Mouse (Mus musculus) kidney, embryonic 14.5 days (tissue): ENCODE results near the gene Abhd18. TPM values are rescaled to one million over a fixed set of nuclear protein-coding genes. Genes with fewer than 3 reads are reported as not detected.
"Not testable (repeated sequence)": the region's sequence is repeated elsewhere in the genome, so short reads cannot be mapped to it uniquely, and the experiment has no call there.

Experiments used
- ATAC-seq: fragments of 200-750 bp; cut with Nextera tagmentation; 2 replicates; pipeline ENCODE4 v1.8.0; 2017; ENCODE audit warnings: moderate number of reproducible peaks, mild to moderate bottlenecking, moderate TSS enrichment, moderate library complexity; ENCODE audit not compliant: low FRiP score, low TSS enrichment
- H3K27ac ChIP-seq: fragments of 300-500 bp; sonication (generic); 2 replicates; pipeline ENCODE4 v1.5.1; 2014; ENCODE audit warnings: low read depth, mild to moderate bottlenecking, low read length, moderate library complexity, mixed read lengths
- H3K27me3 ChIP-seq: fragments of 300-500 bp; sonication (generic); 2 replicates; pipeline ENCODE4 v1.6.1; 2014; ENCODE audit warnings: mild to moderate bottlenecking, low read length; ENCODE audit not compliant: control insufficient read depth, insufficient read depth
- H3K36me3 ChIP-seq: fragments of 300-500 bp; sonication (generic); 2 replicates; pipeline ENCODE4 v1.6.1; 2014; ENCODE audit warnings: low read length, mixed read lengths; ENCODE audit not compliant: control insufficient read depth, insufficient read depth
- H3K4me1 ChIP-seq: fragments of 300-500 bp; sonication (generic); 2 replicates; pipeline ENCODE4 v1.6.1; 2014; ENCODE audit warnings: low read length, mixed read lengths; ENCODE audit not compliant: control insufficient read depth, insufficient read depth
- H3K4me2 ChIP-seq: fragments of 300-500 bp; sonication (generic); replicated peaks from 2 replicates; pipeline ENCODE4 v1.6.1; 2014; ENCODE audit warnings: low read depth, mild to moderate bottlenecking, low read length
- H3K4me3 ChIP-seq: fragments of 300-500 bp; sonication (generic); 2 replicates; pipeline ENCODE4 v1.5.1; 2014; ENCODE audit warnings: mild to moderate bottlenecking, low read length
- H3K9ac ChIP-seq: fragments of 300-500 bp; sonication (generic); 2 replicates; pipeline ENCODE4 v1.6.1; 2014; ENCODE audit warnings: low read depth, mild to moderate bottlenecking, low read length, moderate library complexity
- H3K9me3 ChIP-seq: fragments of 300-500 bp; sonication (generic); 2 replicates; pipeline ENCODE4 v1.6.1; 2016; ENCODE audit warnings: low read length; ENCODE audit not compliant: control insufficient read depth
- WGBS: fragments of 180-500 bp; shearing (Covaris S2); extraction: QIAGEN DNeasy Blood & Tissue Kit; methylation state at CpG from one replicate; pipeline ENCODE4 v1.1.7; 2014; 5-methylcytosine and 5-hydroxymethylcytosine counted together
- polyA plus RNA-seq: library from polyadenylated mRNA; unstranded; fragments of >200 nt; fragmentation: Nextera tagmentation; extraction: Ambion mirVana; gene quantifications from 2 replicates; pipeline ENCODE4 v1.2.1, GENCODE M21; 2014

The Abhd18 gene
- polyA plus RNA-seq: 6.0 and 6.1 TPM in 2 replicates

DNA sequence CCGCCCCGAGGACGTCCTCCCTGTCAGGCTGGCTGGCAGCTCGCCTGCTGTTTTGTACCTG lies at the start of gene Abhd18:
TSS of gene Abhd18 (plus strand) at position 14 of the 61 bp plus-strand sequence.
- not testable (repeated sequence) for H3K36me3 ChIP-seq, H3K9me3 ChIP-seq, ATAC-seq, H3K4me1 ChIP-seq, H3K27me3 ChIP-seq
- peak within 1 kb of the TSS; percentile 52 for H3K9ac ChIP-seq
- no CpG with 5 or more reads among the region's 4 CpGs for WGBS
- peak within 1 kb of the TSS; percentile 62; the same call in 1 of the 2 replicates for H3K27ac ChIP-seq
- peak within 1 kb of the TSS; percentile 45 for H3K4me3 ChIP-seq
- H3K4me2 ChIP-seq: peak within 1 kb of the TSS; percentile 59

DNA sequence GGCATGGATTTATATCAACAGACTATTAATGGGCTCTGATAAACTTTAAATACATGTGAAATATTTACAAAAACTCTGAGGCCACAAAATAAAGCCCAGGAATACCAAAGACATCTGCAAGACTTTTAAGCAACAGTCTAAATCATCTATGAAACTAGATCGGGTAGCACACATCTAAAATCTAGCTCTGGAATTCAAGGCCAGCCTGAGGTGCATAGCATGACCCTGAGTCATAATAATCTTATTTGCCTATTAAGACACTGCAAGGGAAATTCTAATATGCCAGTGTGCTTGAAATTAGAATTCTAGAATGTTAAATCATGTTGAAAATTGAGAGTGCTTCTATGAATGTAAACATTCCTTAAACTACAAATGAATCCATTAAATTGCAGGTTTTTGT lies 48.7 kb upstream of the Abhd18 start:
- no peaks in the 10 kb centered on the region for H3K27me3 ChIP-seq
- 78% methylated on average over 1 of the region's 1 CpGs for WGBS
- no peaks in the 10 kb centered on the region for H3K9me3 ChIP-seq
- no peak for ATAC-seq
- H3K4me1 ChIP-seq: peaks cover 9% of the 10 kb centered on the region
- no peak overlapping the region for H3K27ac ChIP-seq
- H3K4me3 ChIP-seq: no peak overlapping the region
- H3K36me3 ChIP-seq: peaks cover 12% of the 10 kb centered on the region
- H3K4me2 ChIP-seq: no peak overlapping the region
- H3K9ac ChIP-seq: no peak overlapping the region

DNA sequence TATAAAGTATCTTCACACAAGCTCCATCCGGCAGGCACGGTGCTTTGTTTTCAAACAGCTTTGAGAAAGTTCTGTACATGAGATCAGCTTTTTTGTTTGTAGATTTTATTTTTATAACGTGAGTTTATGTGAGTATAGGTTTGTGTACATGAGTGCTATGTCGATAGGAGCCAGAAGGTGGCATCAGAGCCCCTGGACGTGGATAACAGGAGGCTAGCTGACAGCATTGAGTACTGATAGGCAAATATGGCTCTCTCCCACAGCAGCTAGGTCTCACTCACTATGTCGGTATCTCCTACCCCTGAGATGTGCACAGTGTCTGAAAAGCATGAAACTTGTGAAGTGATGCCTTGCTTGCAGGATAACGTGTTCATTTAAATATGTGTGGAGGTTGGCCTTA lies 48.3 kb upstream of the Abhd18 start:
- Histone ChIP-seq H3K9ac (no peak overlapping the region), H3K4me3 (no peak overlapping the region), H3K9me3 (no peaks in the 10 kb centered on the region), H3K27ac (no peak overlapping the region), H3K27me3 (no peaks in the 10 kb centered on the region), H3K4me2 (no peak overlapping the region), H3K36me3 (peaks cover 12% of the 10 kb centered on the region), H3K4me1 (peaks cover 9% of the 10 kb centered on the region)
- 38% methylated on average over 7 of the region's 7 CpGs for WGBS
- no peak for ATAC-seq

DNA sequence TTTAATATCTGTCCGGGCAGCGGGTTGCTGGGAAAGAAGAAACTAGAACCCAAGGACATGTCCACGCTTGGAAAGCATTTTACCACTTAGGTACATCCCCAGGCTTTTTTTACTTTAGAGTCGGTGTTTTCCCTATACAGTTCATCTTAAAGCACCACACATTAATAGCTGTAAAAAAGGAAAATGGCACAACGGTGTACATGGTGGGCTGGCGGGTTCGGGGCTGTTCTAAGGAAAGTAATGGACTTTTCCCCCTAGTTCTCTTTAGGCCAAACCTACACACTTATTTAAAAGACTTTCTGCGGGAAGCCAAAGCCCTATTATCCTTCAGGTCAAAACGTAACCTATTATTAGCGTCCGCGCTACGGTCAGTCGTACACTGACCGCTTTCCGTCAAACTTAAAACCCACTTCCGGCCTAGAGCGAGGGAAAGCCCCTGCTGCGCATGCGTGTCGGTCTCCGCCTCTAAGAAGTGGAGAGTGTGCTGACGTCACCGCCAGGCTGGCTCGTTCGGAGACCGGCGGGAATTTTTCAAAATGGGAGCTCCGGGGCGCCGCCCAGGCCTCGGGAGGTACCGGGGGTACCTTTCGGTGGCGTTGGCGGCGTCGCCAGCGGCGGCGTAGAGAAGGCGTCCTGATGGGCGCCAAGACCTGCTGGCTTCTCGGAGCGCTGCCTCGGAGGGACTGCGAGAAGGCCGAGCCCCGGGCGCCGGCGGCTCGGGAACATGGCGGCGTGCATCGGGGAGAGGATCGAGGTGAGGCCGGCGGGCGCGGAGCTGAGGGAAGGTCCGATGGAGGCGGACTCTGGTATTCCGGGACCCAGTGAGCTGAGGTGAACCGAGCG lies 47.0 kb upstream of the Abhd18 start, which contains the start of gene Plk4:
TSS of gene Plk4 (plus strand) at position 490 of the 843 bp plus-strand sequence.
- Histone ChIP-seq H3K9ac (peak within 1 kb of the TSS; percentile 93), H3K36me3 (peaks cover 15% of the 10 kb centered on the region), H3K27ac (peak within 1 kb of the TSS; percentile 78), H3K9me3 (no peaks in the 10 kb centered on the region), H3K4me3 (peak within 1 kb of the TSS; percentile 93), H3K4me1 (peaks cover 9% of the 10 kb centered on the region), H3K4me2 (peak within 1 kb of the TSS; percentile 71), H3K27me3 (no peaks in the 10 kb centered on the region)
- ATAC-seq: peak; percentile 99
- WGBS: 3% methylated on average over 66 of the region's 66 CpGs

DNA sequence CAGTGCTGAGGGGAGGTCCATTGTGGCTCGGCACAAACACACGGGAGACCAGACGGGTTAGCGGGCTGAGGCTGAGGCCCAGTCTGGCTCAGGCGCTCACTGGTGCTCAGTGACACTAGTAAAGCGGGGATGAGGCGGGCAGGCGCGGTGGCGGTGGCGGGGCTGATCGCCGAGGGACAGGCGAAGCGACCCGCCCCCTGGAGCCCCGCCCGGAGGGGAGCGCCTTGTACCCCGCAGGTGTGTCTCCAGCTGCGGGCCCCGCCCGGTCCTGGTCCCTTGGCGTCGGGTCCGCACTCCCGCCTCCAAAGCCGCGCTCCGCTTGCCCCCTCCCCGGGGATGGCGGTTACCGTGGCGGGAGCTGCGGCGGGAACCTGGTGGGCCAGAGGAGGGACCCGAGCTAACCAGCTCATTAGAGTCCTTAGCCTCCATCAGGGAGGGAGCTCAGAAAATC lies 46.4 kb upstream of the Abhd18 start:
- ATAC-seq: peak; percentile 85
- Histone ChIP-seq H3K4me1 (peaks cover 9% of the 10 kb centered on the region), H3K9me3 (no peaks in the 10 kb centered on the region), H3K4me2 (peak overlapping the region; percentile 71), H3K9ac (peak overlapping the region; percentile 93), H3K36me3 (peaks cover 21% of the 10 kb centered on the region), H3K27me3 (no peaks in the 10 kb centered on the region), H3K4me3 (peak overlapping the region; percentile 93), H3K27ac (peak overlapping the region; percentile 78)
- WGBS: 1% methylated on average over 22 of the region's 37 CpGs

DNA sequence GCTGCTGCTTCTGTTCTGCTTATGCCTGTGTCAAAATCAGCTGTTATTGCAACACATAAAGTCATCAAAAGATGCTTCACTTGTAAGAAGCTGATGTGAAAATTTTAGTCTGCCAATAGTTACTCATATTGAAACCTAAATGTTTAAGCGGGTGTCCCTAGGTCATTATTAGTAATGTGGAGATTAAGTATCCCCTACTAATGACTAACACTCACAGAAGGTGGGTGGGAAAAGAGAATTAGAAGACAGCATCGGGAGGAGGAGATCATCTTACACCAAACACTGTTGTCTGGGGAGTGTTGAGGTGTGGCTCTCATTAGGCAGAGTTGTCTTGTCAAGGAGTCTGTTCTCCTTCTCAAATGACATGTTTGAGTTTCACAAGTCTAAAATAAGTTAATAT lies 39.9 kb upstream of the Abhd18 start:
- H3K36me3 ChIP-seq: peaks cover 61% of the 10 kb centered on the region
- H3K4me1 ChIP-seq: no peaks in the 10 kb centered on the region
- WGBS: 45% methylated on average over 2 of the region's 2 CpGs
- H3K27me3 ChIP-seq: no peaks in the 10 kb centered on the region
- no peak for ATAC-seq
- no peak overlapping the region for H3K27ac ChIP-seq
- no peak overlapping the region for H3K4me2 ChIP-seq
- H3K9ac ChIP-seq: no peak overlapping the region
- H3K4me3 ChIP-seq: no peak overlapping the region
- no peaks in the 10 kb centered on the region for H3K9me3 ChIP-seq

DNA sequence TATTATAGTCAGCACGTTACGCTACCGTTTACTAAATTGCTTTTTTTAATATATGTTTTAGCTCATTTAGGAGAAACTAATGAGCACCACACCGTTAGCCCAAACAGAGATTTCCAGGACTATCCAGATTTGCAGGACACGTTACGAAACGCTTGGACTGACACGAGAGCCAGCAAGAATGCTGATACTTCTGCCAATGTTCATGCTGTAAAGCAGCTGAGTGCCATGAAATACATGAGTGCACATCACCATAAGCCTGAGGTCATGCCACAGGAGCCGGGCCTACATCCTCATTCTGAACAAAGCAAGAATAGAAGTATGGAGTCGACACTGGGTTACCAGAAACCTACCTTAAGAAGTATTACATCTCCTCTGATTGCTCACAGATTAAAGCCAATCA lies 38.1 kb upstream of the Abhd18 start:
- Histone ChIP-seq H3K4me3 (no peak overlapping the region), H3K27ac (no peak overlapping the region), H3K27me3 (no peaks in the 10 kb centered on the region), H3K4me1 (no peaks in the 10 kb centered on the region), H3K9ac (no peak overlapping the region), H3K4me2 (no peak overlapping the region), H3K36me3 (peaks cover 69% of the 10 kb centered on the region), H3K9me3 (no peaks in the 10 kb centered on the region)
- no peak for ATAC-seq
- WGBS: 96% methylated on average over 10 of the region's 10 CpGs

DNA sequence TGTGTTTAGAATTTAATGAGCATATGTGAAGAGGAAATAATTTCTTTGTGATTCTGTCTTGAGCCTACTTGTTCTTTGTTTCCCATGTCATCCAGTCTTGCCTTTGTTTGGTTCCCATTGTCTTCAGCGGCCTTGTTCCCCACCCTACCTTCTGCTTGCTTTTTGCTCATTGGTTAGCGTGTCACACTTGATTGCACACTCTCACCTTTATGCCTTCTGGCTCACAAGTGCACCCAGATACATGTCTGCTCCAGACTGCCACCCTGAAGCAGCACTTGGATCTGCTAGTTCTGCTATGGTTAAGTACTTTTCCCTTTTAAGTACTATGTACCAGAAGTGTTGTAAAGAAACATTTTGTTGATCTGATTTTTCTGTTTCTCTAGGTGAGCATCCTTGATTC lies 36.9 kb upstream of the Abhd18 start:
- 84% methylated on average over 2 of the region's 2 CpGs for WGBS
- Histone ChIP-seq H3K4me1 (no peaks in the 10 kb centered on the region), H3K9me3 (no peaks in the 10 kb centered on the region), H3K4me2 (no peak overlapping the region), H3K36me3 (peaks cover 79% of the 10 kb centered on the region), H3K4me3 (no peak overlapping the region), H3K9ac (no peak overlapping the region), H3K27me3 (no peaks in the 10 kb centered on the region), H3K27ac (no peak overlapping the region)
- ATAC-seq: no peak

DNA sequence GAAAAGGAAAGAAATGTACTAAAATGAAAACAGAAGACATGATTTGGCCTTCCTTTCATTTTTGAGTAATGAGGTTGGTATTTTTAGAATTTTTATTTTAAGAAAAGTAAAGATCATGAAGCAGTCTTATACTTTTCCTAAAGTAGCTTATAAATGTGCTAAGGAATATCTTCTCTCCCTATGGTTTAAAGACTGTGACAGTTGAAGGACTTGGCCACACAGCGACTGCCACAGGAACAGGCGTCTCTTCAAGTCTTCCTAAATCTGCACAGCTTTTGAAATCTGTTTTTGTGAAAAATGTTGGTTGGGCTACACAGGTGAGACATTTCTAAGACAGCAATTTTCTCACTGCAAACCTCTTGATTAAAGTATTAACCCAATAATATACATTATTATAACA lies 33.5 kb upstream of the Abhd18 start:
- no peak for ATAC-seq
- no peak overlapping the region for H3K4me2 ChIP-seq
- no peaks in the 10 kb centered on the region for H3K9me3 ChIP-seq
- 96% methylated on average over 2 of the region's 2 CpGs for WGBS
- no peak overlapping the region for H3K4me3 ChIP-seq
- H3K9ac ChIP-seq: no peak overlapping the region
- peaks cover 81% of the 10 kb centered on the region for H3K36me3 ChIP-seq
- H3K27me3 ChIP-seq: no peaks in the 10 kb centered on the region
- no peaks in the 10 kb centered on the region for H3K4me1 ChIP-seq
- no peak overlapping the region for H3K27ac ChIP-seq
